Mouse (Mus musculus): ENCODE data around the gene Tpcn1.

Tpcn1 gene

DNA sequence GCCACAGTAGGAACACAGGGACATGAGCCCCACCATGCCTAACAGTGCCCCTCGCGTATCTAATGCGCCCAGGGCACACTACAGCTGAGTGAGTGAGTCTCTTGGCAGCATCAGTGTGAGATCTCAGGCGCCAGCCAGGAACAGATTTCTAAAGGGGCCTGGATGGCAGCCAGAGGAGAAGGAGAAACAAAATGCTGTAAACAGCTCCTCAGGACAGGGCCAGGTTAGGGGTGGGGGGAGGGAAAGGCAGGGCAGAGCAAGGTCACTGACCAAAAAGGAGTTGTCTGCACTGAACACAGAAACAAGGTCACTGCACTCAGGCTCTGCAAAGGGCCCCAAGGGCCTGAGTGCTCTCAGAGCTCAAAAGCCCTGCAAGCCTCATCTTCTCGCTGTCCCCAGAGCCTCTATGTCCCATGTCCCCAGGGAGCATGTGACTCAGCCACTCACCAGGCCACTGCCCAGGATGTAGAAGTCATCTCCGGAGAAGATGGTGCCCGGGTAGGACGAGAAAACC, 97.7 kb downstream of the Tpcn1 start:
- in situ Hi-C loops (cut with MseI, MboI): no loop called here

DNA sequence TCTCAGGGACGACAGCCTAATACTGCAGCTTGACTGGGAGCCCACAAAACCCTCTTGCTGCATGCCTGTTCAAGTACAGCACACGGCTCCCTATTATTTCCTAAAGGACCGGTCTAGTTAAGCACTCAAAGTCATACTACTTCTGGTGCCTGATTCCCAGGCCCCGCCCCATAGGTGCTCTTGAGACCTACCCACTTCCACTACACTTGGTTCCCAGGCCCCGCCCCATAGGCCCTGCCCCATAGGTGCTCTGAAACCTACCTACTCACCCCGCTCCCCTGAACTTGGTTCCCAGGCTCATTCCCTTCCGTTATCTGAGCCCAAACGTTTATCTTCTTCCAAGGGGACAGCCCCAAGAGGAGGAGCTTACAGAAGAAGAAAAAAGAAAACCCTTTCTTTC, 100.6 kb downstream of the Tpcn1 start:
- in situ Hi-C loops (cut with MseI, MboI): no loop called here
